Comparison of ENCODE assay signal across 9 mouse cellular contexts in the genomic region with DNA sequence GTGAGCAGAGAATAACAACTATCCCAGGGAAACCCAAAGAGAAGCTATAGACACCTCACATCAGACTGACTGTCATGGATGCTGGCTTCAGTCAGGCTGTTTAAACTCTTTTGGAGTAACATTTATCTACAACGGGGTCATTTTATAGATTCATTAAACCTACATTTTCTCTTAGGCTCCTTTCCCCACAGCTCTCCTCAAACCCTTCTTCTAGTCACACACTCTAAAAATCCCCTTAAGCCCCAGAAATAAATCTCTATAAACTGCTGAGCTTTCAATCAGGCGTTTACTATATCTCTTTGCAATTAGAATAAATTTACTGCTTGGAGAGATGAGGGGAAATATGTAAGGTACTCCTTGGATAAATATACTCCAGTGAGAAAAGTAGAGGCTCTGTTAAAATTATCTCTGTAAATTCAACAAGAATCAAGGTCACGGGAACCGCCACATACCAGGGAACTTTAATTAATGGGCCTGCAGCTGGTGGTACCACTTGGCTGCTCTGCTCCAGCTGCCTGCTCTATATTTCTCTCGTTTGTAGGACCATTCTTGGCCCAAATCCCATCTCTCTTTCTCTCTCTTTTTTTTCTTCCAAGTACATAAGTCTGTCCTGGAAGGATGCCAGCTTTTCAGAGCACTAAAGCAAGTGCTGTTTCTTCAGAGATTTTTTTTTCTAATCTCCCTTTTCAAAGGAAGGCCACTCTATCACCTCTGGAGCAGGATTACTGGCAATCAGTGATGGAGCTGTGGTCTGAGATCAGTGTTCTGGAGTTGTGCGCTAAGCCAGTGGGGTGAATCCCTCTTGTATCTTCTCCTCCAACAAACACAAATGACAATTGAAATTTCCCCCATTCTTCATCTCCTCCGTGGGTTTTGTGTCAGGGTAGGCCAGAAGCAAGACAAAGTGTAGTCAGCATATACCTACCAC. TPM values are rescaled to one million over a fixed set of nuclear protein-coding genes. Genes with fewer than 3 reads are reported as not detected.
DNase-seq lines count a peak whose midpoint lies in the region; ATAC-seq lines count a peak whose summit lies in the region.
"Had no signal": no experiment of that assay in that cellular context is flagged by ENCODE, and none has a peak within 500 bp of the region (broad histone marks: within the 10 kb centered on the region; RNA-seq: fewer than 3 reads in every experiment).

No protein-coding gene starts in this region.

- H3K36me3 ChIP-seq in hindbrain, embryonic 14.5 days (replicated peaks; ENCODE audit: control insufficient read depth, insufficient read depth), result no peaks in the 10 kb centered on the region
- H3K36me3 ChIP-seq in hindbrain, embryonic 10.5 days, result no peaks in the 10 kb centered on the region
- H3K36me3 ChIP-seq in limb, embryonic 15.5 days, result no peaks in the 10 kb centered on the region

- no peaks in the 10 kb centered on the region for H3K27me3 ChIP-seq in hindbrain, embryonic 14.5 days (ENCODE audit: control insufficient read depth, insufficient read depth, low read length)
- no peaks in the 10 kb centered on the region for H3K27me3 ChIP-seq in hindbrain, embryonic 10.5 days (ENCODE audit: insufficient read depth, poor library complexity, severe bottlenecking)
- H3K27me3 ChIP-seq in limb, embryonic 15.5 days, result no peaks in the 10 kb centered on the region

- H3K9me3 ChIP-seq in hindbrain, embryonic 14.5 days (ENCODE audit: control insufficient read depth, low read length), result no peaks in the 10 kb centered on the region
- H3K9me3 ChIP-seq in hindbrain, embryonic 10.5 days, result no peaks in the 10 kb centered on the region
- no peaks in the 10 kb centered on the region for H3K9me3 ChIP-seq in limb, embryonic 15.5 days

- H3K27ac ChIP-seq in hindbrain, embryonic 14.5 days, result peak overlapping the region; percentile 18; the same call in 1 of the 2 replicates
- no peak overlapping the region for H3K27ac ChIP-seq in hindbrain, embryonic 10.5 days
- peak overlapping the region; percentile 24; the same call in 1 of the 2 replicates for H3K27ac ChIP-seq in limb, embryonic 15.5 days

- WGBS in hindbrain, embryonic 14.5 days, result 37% methylated on average over 7 of the region's 7 CpGs
- WGBS in hindbrain, embryonic 10.5 days, result 78% methylated on average over 7 of the region's 7 CpGs
- WGBS in limb, embryonic 15.5 days, result 23% methylated on average over 7 of the region's 7 CpGs

- DNase-seq in hindbrain, embryonic 14.5 days (ENCODE audit: low spot score), result peak; percentile 71
- no peak for DNase-seq in hindbrain, embryonic 10.5 days (ENCODE audit: low spot score)
- peak; percentile 20 for DNase-seq in right cerebral cortex, adult 18-20 months
- no peak for DNase-seq in right cerebral cortex, postnatal 25 days
- peak; percentile 60 for DNase-seq in telencephalon, adult 2 months (ENCODE audit: low read depth, low spot score)
- DNase-seq in cerebellum, adult 8-10 months, result no peak
- no peak for DNase-seq in embryo, embryonic 10.5 days (ENCODE audit: low spot score)

- H3K4me1 ChIP-seq in hindbrain, embryonic 14.5 days (replicated peaks; ENCODE audit: control insufficient read depth, insufficient read depth, low read length), result peaks cover 17% of the 10 kb centered on the region; the same call in 1 of the 2 replicates
- H3K4me1 ChIP-seq in hindbrain, embryonic 10.5 days (replicated peaks), result no peaks in the 10 kb centered on the region
- peaks cover 21% of the 10 kb centered on the region for H3K4me1 ChIP-seq in limb, embryonic 15.5 days

- no peak overlapping the region for H3K9ac ChIP-seq in hindbrain, embryonic 14.5 days
- no peak overlapping the region for H3K9ac ChIP-seq in limb, embryonic 15.5 days

- ATAC-seq in hindbrain, embryonic 14.5 days (ENCODE audit: low FRiP score), result 0 out of 2 replicates have a peak, but pooled peaks have one; percentile 46
- ATAC-seq in limb, embryonic 15.5 days (ENCODE audit: insufficient number of reproducible peaks, low FRiP score, low TSS enrichment, low read depth), result no peak

- H3K4me2 ChIP-seq in hindbrain, embryonic 14.5 days (replicated peaks), result no peak overlapping the region
- no peak overlapping the region for H3K4me2 ChIP-seq in limb, embryonic 15.5 days

- no peak overlapping the region for H3K4me3 ChIP-seq in hindbrain, embryonic 14.5 days (replicated peaks; ENCODE audit: low read length)
- no peak overlapping the region for H3K4me3 ChIP-seq in hindbrain, embryonic 10.5 days
- no peak overlapping the region for H3K4me3 ChIP-seq in limb, embryonic 15.5 days
- H3K4me3 ChIP-seq: myocyte had no signal

RNA-seq across cellular contexts. Expression of a gene that starts 2.0 kb away (rescaled TPM):
- not detected in 2 replicates for polyA plus RNA-seq in hindbrain, embryonic 14.5 days (2014; fragmentation: Nextera tagmentation; extraction: Ambion mirVana)
- polyA plus RNA-seq in hindbrain, embryonic 10.5 days (2016; fragmentation: Nextera tagmentation; extraction: Ambion mirVana), result not detected in 2 replicates
- not detected in 2 replicates for polyA plus RNA-seq in limb, embryonic 15.5 days (2015; fragmentation: Nextera tagmentation; extraction: Ambion mirVana)
- polyA plus RNA-seq: myocyte had no signal

RNA-seq across cellular contexts. Expression of a gene that starts 36.5 kb away (rescaled TPM):
- 0.97 and 1.5 TPM in 2 replicates for polyA plus RNA-seq in hindbrain, embryonic 14.5 days (2014; fragmentation: Nextera tagmentation; extraction: Ambion mirVana)
- polyA plus RNA-seq in hindbrain, embryonic 10.5 days (2016; fragmentation: Nextera tagmentation; extraction: Ambion mirVana), result 0.12 and 0.36 TPM in 2 replicates
- polyA plus RNA-seq in limb, embryonic 15.5 days (2015; fragmentation: Nextera tagmentation; extraction: Ambion mirVana), result 0.51 and 1.1 TPM in 2 replicates
- polyA plus RNA-seq: myocyte had no signal

Comparison
In these comparisons a context has a peak if more than half of its experiments do, and no peak if none do; other contexts are left out.
1. DNase-seq: peak in hindbrain, embryonic 14.5 days (single experiment), right cerebral cortex, adult 18-20 months (single experiment) and telencephalon, adult 2 months (single experiment); none in hindbrain, embryonic 10.5 days (single experiment), right cerebral cortex, postnatal 25 days (single experiment), cerebellum, adult 8-10 months (single experiment) and embryo, embryonic 10.5 days (single experiment).